Mouse (Mus musculus) bone marrow macrophage, adult 2 months (primary cell): ENCODE measurements around the gene Lhfpl2.

ENCODE experiments used
- CTCF ChIP-seq: IDR thresholded peaks from 2 replicates; pipeline ENCODE4 v1.5.1; 2012; ENCODE audit warnings: low read depth, mild to moderate bottlenecking, low read length, moderate library complexity
- POLR2A ChIP-seq: IDR thresholded peaks from 2 replicates; pipeline ENCODE4 v1.6.1; 2012; ENCODE audit warnings: mild to moderate bottlenecking, low read depth, low read length, borderline replicate concordance

GRCm38 (mm10) chr13:94038052-94038340 lies 19.6 kb upstream of the Lhfpl2 start:
- TF ChIP-seq CTCF (no peak), POLR2A (no peak)
